Mouse (Mus musculus): ENCODE measurements at regions not wholly inside any gene's neighbourhood (a gene's known extent, or its start where the extent isn't known, plus 50 kb on each side); places are given as distances from the start of the nearest gene placed in this dataset.
A peak's percentile ranks its signal among the peaks of the same experiment; 100 is the strongest.
"Not testable (repeated sequence)": the region's sequence is repeated elsewhere in the genome, so short reads cannot be mapped to it uniquely, and the experiment has no call there.

DNA sequence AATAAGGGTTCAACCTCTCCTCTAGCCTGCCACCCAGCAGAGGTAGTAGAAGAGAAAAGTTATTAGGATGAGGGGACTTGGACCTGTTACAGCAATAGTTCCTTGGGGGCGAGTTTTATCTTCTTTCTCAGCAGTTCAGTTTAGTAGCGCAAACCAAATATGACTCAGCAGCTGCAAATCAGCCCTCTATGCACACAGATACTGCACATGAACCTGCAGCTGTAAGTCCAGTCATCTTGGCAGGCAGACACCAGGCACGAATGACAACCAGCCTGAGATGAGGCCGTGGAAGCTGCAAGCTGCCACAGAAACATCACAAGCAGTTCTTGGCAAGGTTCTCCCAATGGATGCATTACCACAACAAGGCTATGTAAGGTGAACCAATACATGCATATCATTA, 327.0 kb upstream of the Akr1e1 start:
- no peak for DNase-seq

DNA sequence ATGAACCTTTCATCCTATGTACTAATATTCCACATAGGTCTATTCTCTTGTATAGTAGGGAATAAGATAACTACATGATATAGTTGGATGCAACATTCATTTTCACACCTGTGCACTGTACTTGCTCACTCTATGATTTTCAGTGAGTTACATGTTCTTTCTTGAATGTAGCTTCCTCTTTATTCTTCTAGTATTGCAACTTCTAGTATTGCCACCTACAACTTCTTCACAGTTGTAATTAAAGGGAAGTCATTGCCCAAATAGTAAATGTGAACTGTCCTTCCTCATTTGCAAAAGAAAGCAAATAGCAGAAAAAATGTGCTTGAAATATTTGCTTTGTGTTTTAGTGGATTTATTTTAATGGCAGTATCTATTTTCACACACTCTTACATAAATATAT, 330.9 kb upstream of the Akr1e1 start:
- no peak for DNase-seq

DNA sequence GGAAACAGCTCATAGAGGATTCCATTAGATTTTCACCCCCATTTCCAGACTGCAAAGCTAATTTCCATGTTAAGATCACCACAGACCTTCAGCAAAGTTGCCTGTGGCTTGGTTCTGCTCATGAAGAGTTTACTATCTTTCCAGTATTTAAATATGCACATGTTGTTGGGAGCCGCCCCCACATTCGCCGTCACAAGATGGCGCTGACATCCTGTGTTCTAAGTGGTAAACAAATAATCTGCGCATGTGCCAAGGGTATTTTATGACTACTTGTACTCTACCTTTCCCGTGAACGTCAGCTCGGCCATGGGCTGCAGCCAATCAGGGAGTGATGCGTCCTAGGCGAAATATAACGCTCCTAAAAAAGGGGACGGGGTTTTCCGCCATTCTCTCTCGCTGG, 333.5 kb upstream of the Akr1e1 start:
- peak; percentile 43 for DNase-seq

DNA sequence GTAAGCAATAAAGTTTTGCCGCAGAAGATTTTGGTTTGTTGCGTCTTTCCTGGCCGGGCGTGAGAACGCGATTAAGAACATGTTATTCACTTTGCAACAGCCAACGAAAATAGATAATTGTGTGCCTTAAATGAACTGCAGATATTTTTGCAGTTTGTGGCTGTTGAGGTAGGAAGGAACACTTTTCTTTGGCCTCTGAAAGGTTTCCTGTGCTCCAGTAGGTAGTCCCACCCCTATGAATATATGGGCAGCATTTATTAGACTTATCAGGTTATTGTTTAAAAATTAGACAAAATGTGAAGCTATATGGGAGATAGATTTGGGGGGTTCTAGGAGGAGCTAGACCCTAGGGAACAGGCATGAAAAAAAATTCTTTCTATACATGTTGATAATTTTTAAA, 334.1 kb upstream of the Akr1e1 start:
- peak; percentile 4 for DNase-seq

DNA sequence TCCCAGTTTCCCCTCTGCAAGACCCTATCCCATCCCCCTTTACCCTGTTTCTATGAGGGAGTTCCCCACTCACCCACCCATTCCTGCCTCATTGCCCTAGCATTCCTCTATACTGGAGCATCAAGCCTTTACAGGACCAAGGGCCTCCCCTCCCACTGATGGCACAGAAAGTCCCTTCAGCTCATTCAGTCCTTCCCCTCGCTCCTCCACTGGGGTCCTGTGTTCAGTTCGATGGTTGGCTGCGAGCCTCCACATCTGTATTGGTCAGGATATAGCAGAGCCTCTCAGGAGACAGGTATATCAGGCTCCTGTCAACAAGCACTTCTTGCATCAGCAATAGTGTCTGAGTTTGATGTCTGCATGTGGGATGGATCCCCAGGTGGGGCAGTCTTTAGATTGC, 346.4 kb upstream of the Akr1e1 start:
- DNase-seq, result no peak

DNA sequence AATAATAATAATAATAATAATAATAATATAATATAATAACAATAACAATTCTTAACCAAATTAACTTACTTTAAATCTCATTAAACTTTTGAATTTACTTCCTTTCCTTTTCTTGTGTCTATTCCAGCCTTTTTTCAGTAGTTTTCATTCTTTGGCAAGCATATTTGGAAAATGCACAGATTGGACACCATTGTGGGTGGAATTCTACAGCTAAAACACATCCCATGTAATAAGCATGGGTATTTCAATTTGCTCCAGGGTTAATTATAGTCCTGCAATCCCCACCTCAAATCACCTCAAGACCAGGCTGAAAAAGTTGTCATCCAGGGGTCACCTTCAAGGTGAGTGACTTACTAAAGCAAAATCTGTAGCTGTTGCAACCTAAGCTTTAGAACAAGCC, 355.9 kb upstream of the Akr1e1 start:
- no peak for DNase-seq

DNA sequence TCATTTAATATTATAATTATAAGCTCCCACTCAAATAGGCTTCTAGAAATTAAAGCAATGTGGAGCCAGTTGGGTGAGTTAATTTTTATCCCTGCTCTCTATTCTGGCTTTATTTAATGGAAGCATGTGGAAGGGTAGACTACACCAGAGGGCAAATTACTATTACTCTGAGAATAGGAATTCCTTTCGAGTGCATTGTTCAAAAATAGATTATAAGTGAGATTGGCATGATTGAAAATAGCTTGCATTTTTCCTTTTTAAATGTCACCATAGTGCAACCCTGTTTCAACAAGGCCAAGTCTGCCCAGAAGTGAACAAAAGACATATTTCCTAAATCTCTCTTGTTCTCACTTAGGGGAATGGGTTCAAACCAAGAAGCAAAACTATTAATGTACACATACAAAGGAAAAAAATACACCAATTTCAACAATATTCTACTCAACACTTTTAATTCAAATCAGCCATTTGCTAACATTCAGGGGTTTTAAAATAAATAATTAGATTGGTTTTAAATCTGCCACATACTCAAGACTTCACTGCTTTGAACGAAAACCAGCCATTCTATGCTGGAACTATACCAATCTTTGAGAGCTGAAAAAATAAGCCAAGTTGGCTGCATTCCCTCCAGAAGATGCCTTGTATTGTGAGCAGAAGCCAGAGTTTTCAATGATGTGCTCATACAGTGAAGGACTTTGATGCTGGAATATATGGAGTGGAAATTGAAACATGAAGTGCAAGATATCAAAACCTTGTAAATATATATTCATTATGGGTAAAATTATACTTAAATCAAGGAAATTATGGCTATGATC, 361.3 kb upstream of the Akr1e1 start:
- DNase-seq, result no peak

DNA sequence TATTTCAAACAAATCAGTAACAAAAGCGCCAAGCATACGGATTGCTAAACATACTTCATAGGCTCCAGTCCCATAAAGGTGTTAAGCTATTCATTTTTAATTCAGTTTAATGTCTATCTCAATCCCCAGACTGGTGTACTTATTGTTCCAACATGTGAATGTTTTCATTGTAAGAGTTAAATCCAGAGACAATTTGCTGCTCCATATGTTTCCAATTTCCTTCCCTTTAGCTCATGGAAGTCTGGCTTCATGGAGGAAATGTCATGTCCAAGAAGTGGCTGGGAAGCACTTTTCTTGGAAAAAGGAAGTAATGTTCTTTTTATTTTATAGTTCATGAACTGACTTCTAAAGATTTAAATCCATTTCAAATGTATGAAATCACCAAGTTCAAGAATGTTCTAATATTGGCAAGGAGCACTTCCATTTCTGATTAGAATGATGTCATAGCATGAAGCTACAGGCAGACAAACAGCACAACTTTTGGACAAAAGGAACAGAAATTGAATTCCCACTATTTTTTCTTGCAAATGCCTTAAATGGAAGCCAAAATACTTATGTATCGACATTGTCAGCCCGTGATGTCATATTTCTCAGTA, 362.6 kb upstream of the Akr1e1 start:
- DNase-seq, result no peak

DNA sequence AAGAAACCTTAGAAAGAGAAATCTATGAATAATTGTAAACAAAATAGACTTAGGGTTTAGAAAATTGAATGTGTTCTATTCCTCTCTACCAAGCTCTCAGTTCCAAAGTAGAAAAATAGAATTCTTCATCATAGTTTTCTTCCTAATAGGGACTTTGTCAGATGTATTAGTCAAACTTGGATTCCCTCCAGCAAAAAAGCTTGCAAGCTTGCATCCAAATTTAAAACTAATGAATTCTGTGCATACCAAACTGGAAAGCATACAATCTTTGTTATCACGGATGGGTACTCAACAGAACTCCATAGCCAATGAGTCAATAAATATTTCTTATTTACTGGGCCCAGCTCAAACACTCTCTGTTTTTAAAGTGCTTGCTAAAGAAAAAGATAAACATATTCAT, 383.9 kb upstream of the Akr1e1 start:
- DNase-seq, result no peak

DNA sequence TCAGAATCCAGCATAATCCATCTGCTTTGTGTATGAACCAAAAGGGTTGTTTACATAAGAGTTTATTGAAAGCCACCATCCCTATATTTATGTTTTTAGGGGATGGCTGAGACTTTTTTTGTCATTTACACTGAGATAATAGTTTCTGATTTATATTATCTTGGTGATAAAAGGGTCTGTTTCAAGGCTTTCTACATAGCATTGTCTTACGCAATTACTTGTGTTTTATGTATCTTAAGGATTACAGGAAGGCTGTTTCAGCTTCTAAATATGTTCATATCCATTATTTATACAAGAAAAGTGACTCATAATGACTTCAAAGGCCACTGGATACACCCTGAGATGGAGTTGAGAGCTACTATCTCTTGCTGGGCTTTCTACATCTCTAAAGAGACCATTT, 399.3 kb upstream of the Akr1e1 start:
- no peak for DNase-seq

DNA sequence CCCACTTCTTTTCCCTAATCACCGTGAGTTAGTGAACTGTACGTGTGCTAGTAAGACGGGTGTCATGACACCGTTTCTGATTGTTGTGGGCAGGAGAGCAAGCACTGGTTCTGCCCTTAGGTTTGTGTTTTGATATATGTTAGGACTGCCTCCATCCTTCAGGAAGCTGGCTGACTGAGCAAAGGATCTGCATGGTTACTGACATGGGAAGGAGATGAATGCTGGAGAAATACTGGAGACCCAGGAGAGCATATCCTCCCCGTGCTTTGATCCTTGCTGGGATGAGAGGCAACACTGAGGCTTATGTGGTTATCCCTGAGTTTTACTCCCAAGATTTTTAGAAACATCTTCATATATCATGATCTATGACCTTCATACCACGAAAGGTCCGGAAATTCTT, 413.5 kb upstream of the Akr1e1 start:
- no peak for DNase-seq

DNA sequence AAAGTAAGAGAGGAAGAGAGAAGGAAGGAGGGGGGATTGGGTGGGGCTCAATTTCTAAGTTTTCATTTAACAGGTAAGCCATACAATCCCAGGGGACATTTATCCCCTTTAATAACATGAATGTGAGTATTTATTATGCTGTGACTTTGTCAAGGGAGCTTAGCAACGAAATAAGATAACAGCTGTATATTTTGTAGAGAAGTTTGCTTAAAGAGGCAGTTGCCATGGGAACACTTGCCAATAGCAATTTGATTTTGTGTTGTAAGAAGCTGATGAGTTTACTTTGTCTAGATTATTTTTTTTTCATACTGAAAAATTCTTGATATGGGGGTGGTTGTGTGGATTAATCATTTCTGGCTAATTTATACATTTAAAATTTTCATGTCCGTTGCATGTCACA, 450.9 kb upstream of the Akr1e1 start:
- no peak for DNase-seq

DNA sequence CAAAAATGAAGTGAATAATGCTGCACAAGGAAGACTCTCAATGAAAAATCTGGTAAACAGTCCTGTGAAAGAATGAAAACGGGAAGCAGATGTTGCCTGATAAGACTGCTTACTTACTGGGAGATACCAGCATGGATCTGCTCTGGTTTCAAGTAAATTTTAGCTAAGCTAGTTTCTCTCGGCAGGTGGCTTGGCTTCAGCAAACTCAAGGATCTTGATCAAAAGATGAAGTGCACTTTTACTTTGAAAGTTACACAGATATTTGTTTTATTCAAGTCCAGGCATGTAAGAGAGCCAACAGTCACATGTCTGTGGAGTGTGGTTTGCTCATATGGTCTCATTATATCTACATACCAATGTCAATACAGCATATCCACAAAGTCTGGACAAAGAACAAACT, 451.5 kb upstream of the Akr1e1 start:
- no peak for DNase-seq

DNA sequence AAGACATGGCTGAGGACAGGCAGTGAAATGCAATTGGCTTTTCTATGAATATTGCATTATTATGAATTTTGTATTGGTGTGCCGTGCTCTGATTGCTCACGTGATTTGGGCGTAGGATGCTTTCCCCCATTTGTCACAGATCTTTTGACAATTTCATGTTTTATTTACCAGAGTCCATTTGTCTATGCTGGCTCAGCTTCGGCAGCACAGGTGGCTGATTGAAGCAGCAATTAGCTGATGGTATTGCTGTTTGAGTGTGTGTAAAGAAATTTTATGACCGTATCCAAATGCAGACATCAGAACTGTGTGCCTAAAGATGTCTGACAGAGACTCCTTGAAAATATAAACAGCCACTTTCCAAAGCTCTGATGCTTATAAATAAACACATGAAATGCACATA, 498.5 kb upstream of the Akr1e1 start:
- no peak for DNase-seq

DNA sequence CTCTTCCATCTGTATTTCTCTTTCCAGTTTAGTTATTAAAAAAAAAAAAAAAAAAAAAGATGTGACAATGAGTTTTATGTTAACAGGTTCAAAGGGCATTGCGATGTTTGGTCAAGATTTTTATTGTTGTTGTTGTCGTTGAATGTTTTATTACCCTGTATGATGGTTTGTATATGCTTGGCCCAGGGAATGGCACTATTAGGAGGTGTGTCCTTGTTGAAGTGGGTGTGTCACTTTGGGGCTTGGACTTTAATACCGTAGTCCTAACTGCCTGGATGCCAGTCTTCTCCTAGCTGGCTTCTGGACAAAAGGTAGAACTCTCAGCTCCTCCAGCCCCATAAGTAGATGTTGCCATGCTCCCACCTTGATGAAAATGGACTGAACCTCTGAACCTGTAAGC, 545.9 kb upstream of the Akr1e1 start:
- no peak for DNase-seq

DNA sequence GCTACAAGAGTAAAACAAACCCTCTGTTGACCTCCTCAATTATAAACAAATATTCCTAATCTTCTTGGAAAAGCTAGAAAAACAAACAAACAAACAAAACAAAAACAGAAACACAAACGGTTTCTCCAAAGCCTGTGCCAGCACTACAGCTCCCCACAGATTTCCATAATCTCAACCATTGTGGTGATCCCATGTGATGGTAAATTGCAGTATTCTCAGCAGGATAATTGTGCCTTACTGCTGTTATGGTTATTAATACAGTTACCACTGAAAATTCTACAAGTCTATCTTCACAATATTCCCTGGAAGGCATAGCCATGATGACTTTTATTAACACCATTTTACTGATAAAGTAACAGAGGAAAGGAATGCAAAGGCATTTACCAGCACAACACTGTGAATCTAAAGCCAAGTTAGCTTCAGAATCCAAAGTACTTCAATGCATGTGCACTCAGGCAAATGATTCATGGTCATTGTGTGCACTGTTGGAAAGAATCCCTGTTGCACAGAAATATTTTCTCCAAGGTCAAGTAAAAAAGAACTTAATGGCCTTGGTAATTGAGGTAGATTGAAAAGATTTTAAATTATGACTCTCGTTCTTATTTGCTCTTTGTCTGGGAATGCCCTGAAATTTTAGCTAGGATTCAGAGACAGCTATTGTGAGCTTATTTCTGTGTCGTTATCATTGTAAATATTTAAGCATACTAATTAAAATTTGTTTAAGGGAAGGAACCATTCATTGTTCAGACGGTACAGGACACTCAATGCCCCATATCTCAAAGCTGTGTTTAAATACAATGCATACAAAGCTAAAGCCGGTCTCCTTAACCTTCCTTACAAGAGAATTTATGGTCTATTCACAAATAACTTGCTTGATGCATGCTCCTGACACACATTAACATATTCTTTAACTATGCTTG, 551.1 kb upstream of the Akr1e1 start:
- no peak for DNase-seq

DNA sequence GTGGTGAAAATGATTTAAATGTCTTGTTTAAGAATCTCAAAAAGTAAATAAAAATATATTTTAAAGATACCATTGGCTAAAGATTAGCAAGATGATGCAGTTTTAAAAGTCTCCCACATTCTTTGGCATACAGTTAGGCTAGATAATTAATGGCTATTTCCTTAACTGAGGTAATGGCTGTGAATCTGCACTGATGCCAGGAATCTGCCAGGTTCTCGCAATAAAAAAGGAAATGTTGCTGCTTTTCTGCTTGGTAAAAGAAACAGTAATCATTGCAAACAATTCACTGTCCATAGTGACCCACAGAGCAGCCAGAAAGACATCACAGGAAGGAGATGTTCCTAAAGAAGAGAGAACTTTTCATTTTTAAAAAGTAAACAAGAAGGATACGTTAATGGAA, 557.7 kb upstream of the Akr1e1 start:
- no peak for DNase-seq

DNA sequence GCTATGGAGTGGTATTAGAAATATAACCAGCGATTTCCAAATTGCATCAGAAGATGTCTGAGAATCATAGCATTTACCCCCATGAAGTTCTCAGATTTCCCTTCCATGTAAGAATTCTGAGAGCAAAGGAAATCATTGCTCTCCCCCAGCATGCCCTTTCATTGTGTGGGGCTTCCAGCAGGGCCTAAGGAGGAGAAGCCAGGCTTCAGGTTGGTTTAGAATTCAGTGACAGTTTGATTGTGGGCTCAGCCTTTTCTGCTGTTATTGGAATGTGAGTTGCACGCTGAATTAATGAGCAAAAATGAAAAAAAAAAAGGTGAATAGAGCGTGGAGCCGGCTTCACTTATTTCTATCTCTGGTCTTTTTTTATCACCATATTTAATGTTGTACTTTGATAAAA, 570.0 kb upstream of the Akr1e1 start:
- DNase-seq, result no peak

DNA sequence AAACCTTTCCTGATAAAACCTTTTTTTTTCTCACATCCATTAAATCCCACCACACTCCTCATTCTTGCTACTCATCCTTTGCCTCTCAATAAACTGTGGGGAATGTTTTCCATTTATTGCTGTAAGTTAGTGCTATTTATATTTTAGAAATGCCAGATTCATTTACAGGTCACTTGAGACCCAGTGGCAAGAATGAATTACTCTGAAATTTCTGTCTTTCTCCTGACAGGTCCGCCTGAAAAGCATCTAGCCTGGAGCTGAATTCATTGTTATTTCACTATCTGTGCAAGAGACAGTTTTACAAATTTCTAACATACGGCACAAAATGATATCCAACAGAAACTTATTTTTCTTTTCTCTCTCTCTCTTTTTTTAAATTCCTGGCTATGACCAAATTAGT, 570.6 kb upstream of the Akr1e1 start:
- DNase-seq, result no peak

DNA sequence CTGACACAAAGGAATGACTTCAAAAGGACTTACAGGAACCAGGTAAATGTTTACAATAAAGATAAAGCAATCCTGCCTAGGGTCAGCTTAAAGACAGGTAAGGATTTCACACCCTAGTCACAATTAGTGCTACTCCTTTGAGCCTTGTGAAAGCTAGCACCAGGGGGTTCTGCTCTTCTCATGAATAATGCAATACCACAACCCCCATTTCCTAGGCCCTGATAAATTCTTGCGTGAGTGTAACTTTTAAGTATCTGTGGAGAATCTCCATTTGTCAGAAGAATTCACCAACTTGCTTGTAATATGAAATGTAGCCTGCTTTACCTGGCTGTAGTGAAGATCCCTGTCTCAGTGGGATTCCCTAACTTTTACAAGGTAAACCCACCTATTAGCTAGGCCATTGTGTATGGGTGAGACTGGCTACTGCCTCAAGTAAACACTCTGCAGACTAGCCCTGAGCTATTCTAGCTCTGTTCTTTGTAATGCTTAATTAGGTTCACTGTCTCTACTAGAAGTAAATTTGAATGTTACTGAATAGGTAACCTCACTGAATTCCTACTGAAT, 576.3 kb upstream of the Akr1e1 start:
- not testable (repeated sequence) for DNase-seq

DNA sequence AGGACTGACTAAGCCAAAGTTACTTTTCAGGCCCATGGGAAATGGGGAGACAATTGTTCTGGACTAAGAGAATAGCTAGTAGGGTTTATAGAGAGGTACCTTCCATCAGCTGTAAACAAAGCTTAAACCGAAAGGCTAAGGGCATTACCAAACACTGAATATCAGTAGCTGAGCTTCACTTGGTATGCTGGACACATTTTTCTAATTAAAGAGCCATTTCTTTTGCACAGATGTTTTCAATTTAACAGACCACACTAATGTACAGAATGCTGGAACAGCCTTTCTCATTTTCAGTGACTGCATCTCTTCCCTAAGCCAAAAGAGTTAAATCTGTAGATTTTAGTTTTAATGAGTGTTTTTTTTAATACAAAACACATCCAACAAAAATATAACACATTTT, 593.8 kb upstream of the Akr1e1 start:
- no peak for DNase-seq

DNA sequence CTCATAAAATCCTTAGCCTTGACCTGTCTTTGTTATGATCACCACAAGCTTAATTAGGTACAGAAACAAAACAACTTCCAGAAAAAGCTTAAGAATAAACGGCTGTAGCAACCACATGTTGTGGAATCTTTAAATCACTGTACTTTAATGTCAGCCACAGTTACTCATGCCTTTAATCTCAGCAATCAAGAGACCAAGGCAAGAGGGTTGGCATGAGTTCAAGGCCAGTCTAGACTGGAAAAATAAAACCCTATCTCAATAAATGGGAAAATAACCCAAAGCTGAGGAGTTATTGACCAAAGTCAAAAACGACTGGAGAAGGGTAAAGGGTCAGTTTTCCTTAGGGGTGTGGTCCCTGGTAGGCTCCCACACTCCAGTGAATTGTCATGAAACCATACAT, 595.2 kb upstream of the Akr1e1 start:
- no peak for DNase-seq

DNA sequence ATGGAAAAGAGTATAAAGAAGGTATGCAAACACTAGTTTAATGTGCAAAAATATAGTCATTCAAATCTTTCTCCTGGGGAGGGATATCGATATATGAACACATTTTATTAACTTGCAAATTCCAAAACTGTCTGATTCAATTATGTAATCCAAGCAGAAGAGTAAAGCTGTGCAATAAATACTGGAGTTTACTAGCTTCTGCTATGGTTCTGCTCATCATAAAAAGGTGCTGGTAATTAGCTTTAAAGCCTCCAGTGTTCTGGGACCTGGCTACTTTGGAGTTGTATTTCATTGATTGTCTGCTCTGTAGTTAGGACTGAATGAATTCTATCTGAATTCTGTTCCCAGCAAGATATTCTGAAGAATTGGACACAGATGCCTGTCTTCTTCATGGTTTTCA, 602.7 kb upstream of the Akr1e1 start:
- DNase-seq, result no peak

DNA sequence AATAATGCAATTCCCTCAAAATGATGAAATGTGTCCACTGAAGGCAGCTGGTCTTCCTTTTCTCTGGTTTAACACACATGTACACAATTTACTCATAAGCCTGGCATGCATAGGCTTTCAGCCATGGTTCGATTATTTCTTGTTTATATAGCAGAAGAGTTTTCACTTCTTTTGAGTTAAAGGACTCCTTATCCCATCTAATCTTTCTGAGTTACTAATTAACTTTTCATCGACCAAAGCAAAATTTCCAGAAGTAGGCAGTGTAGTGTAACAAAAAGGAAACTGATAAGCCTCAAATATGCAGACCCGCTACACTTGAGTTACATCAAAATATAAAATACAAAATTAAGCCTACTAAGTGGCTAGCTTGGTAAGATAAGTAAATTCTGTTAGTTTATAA, 620.5 kb upstream of the Akr1e1 start:
- no peak for DNase-seq

All from thymus, postnatal 14 days (tissue).